Mouse (Mus musculus) midbrain, postnatal 0 days (tissue): ENCODE results near the gene Pdzd2. TPM values are rescaled to one million over a fixed set of nuclear protein-coding genes. Genes with fewer than 3 reads are reported as not detected.

Experiments
- ATAC-seq: fragments of 200-750 bp; cut with Nextera tagmentation; 2 replicates; pipeline ENCODE4 v1.8.0; 2017; ENCODE audit warnings: moderate number of reproducible peaks, mild to moderate bottlenecking, moderate TSS enrichment, moderate library complexity; ENCODE audit not compliant: low FRiP score
- DNase-seq: peaks from one replicate; pipeline ENCODE4 v3.0.0-alpha.2; 2015; ENCODE audit warnings: low spot score
- H3K27ac ChIP-seq: fragments of 300-500 bp; sonication (generic); 2 replicates; pipeline ENCODE4 v1.5.1; 2014; ENCODE audit warnings: low read depth, mild to moderate bottlenecking, low read length, mixed read lengths
- H3K27me3 ChIP-seq: fragments of 300-500 bp; sonication (generic); 2 replicates; pipeline ENCODE4 v1.6.1; 2014; ENCODE audit warnings: low read length, control low read depth, mixed read lengths; ENCODE audit not compliant: insufficient read depth
- H3K36me3 ChIP-seq: fragments of 300-500 bp; sonication (generic); 2 replicates; pipeline ENCODE4 v1.6.1; 2014; ENCODE audit warnings: low read length, control low read depth, mixed read lengths; ENCODE audit not compliant: insufficient read depth
- H3K4me1 ChIP-seq: fragments of 300-500 bp; sonication (generic); 2 replicates; pipeline ENCODE4 v1.6.1; 2014; ENCODE audit warnings: mild to moderate bottlenecking, control low read depth, antibody characterized with exemption, low read length, mixed read lengths; ENCODE audit not compliant: insufficient read depth
- H3K4me2 ChIP-seq: fragments of 300-500 bp; sonication (generic); 2 replicates; pipeline ENCODE4 v1.6.1; 2014; ENCODE audit warnings: low read depth, mild to moderate bottlenecking, low read length, mixed read lengths; ENCODE audit not compliant: poor library complexity, severe bottlenecking
- H3K4me3 ChIP-seq: fragments of 300-500 bp; sonication (generic); 2 replicates; pipeline ENCODE4 v1.5.1; 2014; ENCODE audit warnings: low read depth, mild to moderate bottlenecking, low read length, moderate library complexity
- H3K9ac ChIP-seq: fragments of 300-500 bp; sonication (generic); replicated peaks from 2 replicates; pipeline ENCODE4 v1.6.1; 2014; ENCODE audit warnings: mild to moderate bottlenecking, low read length, moderate library complexity, mixed read lengths; ENCODE audit not compliant: poor library complexity, severe bottlenecking
- H3K9me3 ChIP-seq: fragments of 300-500 bp; sonication (generic); 2 replicates; pipeline ENCODE4 v1.6.1; 2016; ENCODE audit warnings: low read length, control low read depth
- CTCF ChIP-seq: IDR thresholded peaks from 2 replicates; pipeline ENCODE4 v1.5.1; 2016; ENCODE audit warnings: antibody characterized with exemption, mild to moderate bottlenecking
- WGBS: fragments of 180-500 bp; shearing (Covaris S2); extraction: QIAGEN DNeasy Blood & Tissue Kit; methylation state at CpG from one replicate; pipeline ENCODE4 v1.1.7; 2014; 5-methylcytosine and 5-hydroxymethylcytosine counted together
- polyA plus RNA-seq: library from polyadenylated mRNA; unstranded; fragments of >200 nt; fragmentation: Nextera tagmentation; extraction: Ambion mirVana; gene quantifications from 2 replicates; pipeline ENCODE4 v1.2.1, GENCODE M21; 2015
- total RNA-seq: library from RNA; depleted of rRNA; stranded (reverse); fragments of >200 nt; gene quantifications from 2 replicates; pipeline ENCODE4 v1.2.3, GENCODE M21; 2014

Pdzd2 gene
- total and polyA plus RNA-seq, 2 experiments from 2014 or later = 15.8 to 29.8 TPM

DNA sequence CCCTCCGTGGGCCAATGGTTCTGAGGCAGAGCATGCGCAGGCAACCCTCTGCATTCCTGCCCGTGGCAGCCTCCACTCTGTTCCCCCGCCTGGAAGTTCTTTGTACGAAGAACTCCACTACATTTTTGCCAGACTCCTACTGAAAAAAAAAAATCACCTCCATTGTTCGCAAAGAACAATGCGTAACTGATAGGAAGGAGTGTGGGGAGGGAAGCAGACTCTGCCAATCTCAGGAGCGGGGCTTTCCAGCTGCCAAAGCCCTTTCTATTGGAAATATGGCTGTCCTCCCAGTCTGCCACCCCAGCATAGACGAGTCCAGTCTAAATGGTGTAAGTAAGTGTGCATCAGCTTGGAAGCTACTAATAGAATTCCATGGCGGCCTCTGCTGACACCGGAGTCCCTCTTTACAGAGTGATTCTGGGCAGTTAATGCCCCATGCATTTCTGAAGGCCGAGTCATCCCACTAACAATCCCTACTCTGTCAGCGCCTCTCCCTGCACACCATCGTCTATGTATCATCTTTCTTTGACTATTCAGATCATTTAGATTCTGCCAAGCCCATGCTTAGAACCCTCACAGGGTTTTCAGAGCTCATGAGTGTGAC, 221.3 kb downstream of the Pdzd2 start:
- TF ChIP-seq CTCF = no peak
- no peak overlapping the region for H3K9ac ChIP-seq
- no peak overlapping the region for H3K4me3 ChIP-seq
- H3K36me3 ChIP-seq = no peaks in the 10 kb centered on the region
- H3K27me3 ChIP-seq = no peaks in the 10 kb centered on the region
- DNase-seq (peak; percentile 42), ATAC-seq (no peak)
- no peak overlapping the region for H3K4me2 ChIP-seq
- H3K9me3 ChIP-seq = no peaks in the 10 kb centered on the region
- 44% methylated on average over 14 of the region's 14 CpGs for WGBS
- no peaks in the 10 kb centered on the region for H3K4me1 ChIP-seq
- H3K27ac ChIP-seq = no peak overlapping the region

DNA sequence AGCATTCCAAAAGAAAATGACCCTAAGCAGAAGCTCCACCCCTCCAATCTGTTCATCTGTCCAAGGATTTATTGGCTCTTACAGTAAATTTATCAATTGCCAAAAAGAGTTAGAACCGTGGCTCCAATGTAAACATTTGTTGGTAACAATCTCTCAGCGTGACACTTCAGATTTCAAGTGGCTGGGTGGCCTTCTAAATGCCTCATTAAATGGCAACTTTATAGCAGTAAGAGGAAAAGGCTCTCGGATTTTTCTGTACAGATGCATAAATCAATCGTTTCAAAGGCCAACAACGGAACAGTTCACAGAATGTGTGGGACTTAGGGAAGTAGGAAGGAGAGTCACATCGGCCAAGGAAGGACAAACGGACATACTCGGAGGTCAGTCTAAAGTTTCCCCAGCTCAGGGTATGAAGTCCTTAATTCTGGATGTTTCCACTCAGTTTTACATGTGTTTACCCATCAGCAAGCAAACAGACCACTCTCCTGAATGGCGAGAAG, 222.4 kb downstream of the Pdzd2 start:
- Histone ChIP-seq H3K4me1 (no peaks in the 10 kb centered on the region), H3K36me3 (no peaks in the 10 kb centered on the region), H3K4me3 (no peak overlapping the region), H3K4me2 (no peak overlapping the region), H3K27me3 (no peaks in the 10 kb centered on the region), H3K27ac (no peak overlapping the region), H3K9ac (no peak overlapping the region), H3K9me3 (no peaks in the 10 kb centered on the region)
- ATAC-seq (no peak), DNase-seq (no peak)
- no peak for TF ChIP-seq CTCF
- WGBS = 84% methylated on average over 9 of the region's 9 CpGs

DNA sequence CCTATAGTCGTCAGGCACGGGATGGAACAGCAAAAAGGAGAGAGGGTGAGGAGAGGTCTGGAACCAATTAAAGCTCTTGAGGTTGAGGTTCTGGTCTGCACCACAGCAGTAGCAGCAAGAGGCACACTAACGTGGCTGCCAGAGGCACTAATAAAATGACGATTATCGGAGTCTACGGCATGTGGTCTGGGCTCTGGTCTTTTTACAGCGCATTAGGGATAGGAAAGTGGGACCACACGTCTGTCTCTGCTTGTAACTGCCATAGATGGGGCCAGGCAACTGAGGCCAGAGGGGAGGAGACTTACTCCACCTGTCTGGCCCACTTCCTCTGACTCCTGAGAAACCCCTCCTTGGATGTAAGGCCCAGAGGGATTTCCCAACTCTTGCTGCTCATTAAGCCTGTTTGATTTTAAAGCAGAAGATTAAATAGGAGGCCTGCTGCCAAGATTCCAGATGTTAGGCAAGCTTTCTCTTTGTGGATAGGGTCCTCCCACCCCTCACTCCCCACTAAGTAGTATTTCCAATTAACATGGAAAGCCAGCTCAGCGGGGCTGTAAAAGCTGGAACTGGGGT, 224.4 kb downstream of the Pdzd2 start:
- Histone ChIP-seq H3K4me2 (no peak overlapping the region), H3K27me3 (no peaks in the 10 kb centered on the region), H3K4me1 (no peaks in the 10 kb centered on the region), H3K4me3 (no peak overlapping the region), H3K9ac (no peak overlapping the region), H3K36me3 (no peaks in the 10 kb centered on the region), H3K27ac (no peak overlapping the region), H3K9me3 (no peaks in the 10 kb centered on the region)
- WGBS = 61% methylated on average over 9 of the region's 9 CpGs
- no peak for ATAC-seq
- no peak for DNase-seq
- TF ChIP-seq CTCF = no peak

DNA sequence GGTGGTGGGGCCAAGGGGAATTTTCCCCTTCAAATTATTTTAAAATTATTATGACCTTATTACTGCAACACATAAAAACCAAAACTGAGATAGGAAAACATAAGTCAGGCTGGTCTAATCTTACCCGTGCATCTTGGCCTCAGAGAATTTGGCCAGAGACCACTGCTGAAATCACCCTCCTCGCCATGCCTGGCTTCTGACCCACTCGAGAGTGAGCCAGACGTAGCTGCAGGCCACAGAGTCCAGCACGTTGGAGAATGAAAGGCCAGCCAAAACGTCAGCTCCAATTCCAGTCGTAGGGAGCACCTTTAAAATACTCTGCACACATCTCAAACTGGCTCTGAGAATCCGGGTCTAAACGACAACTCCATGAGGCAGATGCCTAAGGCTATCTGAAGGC, 226.2 kb downstream of the Pdzd2 start:
- Histone ChIP-seq H3K27ac (no peak overlapping the region), H3K4me1 (no peaks in the 10 kb centered on the region), H3K27me3 (no peaks in the 10 kb centered on the region), H3K9me3 (no peaks in the 10 kb centered on the region), H3K36me3 (no peaks in the 10 kb centered on the region), H3K4me2 (no peak overlapping the region), H3K9ac (no peak overlapping the region), H3K4me3 (no peak overlapping the region)
- ATAC-seq (no peak), DNase-seq (no peak)
- WGBS = 63% methylated on average over 9 of the region's 9 CpGs
- no peak for TF ChIP-seq CTCF

DNA sequence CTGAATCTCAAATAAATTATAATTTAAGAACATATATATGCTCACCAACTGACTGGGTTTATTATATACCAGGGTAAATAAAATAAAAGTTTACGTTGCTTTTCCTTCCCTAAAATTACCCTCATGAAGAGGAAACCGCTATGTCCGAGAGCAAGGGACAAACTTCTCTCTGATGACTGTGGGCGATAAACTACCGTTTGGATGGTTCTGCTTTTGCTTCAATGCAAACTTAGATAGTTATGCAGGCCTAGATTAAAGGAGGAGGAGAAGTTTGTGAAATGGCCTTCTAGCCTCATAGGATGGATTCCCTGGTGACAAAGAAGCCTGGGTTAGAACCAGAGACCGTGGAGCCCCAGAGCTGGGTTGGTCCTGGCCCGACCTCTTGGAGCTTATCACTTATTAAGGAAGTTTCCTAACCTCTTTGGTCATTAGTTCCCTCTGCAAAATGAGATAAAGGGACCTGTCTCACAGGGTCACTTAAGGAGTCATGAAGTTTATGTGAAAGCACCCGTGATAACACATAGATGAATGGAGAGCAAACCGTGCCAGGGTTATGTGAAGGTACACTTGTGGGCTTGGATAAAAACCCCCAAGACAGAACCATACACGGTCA, 230.9 kb downstream of the Pdzd2 start:
- DNase-seq (no peak), ATAC-seq (no peak)
- H3K9ac ChIP-seq = no peak overlapping the region
- no peak overlapping the region for H3K4me3 ChIP-seq
- no peak overlapping the region for H3K4me2 ChIP-seq
- 0 out of 2 replicates have a peak, but pooled peaks cover 6% of the 10 kb centered on the region for H3K4me1 ChIP-seq
- no peaks in the 10 kb centered on the region for H3K27me3 ChIP-seq
- 97% methylated on average over 10 of the region's 10 CpGs for WGBS
- no peaks in the 10 kb centered on the region for H3K9me3 ChIP-seq
- H3K27ac ChIP-seq = no peak overlapping the region
- no peak for TF ChIP-seq CTCF
- no peaks in the 10 kb centered on the region for H3K36me3 ChIP-seq

DNA sequence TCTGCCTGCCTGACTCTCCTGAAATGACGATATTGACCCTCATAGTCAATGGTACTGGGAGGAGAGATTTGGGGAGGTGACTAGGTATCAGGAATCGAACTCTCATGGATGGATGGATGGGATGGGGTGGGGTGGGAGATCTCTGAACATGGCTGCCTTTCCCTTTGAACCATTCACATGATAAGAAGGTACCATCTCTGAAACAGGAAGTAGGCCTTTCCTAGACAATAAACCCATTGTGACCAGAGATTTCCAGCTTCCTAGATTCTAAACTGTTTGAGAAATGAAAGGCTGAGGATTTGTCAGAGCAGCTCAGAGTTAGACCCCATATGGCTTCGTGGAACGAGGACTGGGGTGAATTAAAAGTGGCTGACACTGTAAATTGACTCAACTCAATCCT, 232.2 kb downstream of the Pdzd2 start:
- 75% methylated on average over 4 of the region's 4 CpGs for WGBS
- no peak overlapping the region for H3K27ac ChIP-seq
- DNase-seq (no peak), ATAC-seq (no peak)
- TF ChIP-seq CTCF = no peak
- H3K4me2 ChIP-seq = no peak overlapping the region
- no peaks in the 10 kb centered on the region for H3K9me3 ChIP-seq
- no peak overlapping the region for H3K9ac ChIP-seq
- H3K27me3 ChIP-seq = no peaks in the 10 kb centered on the region
- H3K4me3 ChIP-seq = no peak overlapping the region
- H3K4me1 ChIP-seq = 0 out of 2 replicates have a peak, but pooled peaks cover 6% of the 10 kb centered on the region
- H3K36me3 ChIP-seq = no peaks in the 10 kb centered on the region
